Mouse (Mus musculus) frontal cortex, postnatal 25 days (tissue): ENCODE measurements around the gene Eif4e.

Experiments used
- DNase-seq, 2 experiments: peaks; one replicate each; pipeline ENCODE4 v3.0.0; 2022; ENCODE audit warnings: low spot score in 2 of 2

Gene Eif4e

DNA sequence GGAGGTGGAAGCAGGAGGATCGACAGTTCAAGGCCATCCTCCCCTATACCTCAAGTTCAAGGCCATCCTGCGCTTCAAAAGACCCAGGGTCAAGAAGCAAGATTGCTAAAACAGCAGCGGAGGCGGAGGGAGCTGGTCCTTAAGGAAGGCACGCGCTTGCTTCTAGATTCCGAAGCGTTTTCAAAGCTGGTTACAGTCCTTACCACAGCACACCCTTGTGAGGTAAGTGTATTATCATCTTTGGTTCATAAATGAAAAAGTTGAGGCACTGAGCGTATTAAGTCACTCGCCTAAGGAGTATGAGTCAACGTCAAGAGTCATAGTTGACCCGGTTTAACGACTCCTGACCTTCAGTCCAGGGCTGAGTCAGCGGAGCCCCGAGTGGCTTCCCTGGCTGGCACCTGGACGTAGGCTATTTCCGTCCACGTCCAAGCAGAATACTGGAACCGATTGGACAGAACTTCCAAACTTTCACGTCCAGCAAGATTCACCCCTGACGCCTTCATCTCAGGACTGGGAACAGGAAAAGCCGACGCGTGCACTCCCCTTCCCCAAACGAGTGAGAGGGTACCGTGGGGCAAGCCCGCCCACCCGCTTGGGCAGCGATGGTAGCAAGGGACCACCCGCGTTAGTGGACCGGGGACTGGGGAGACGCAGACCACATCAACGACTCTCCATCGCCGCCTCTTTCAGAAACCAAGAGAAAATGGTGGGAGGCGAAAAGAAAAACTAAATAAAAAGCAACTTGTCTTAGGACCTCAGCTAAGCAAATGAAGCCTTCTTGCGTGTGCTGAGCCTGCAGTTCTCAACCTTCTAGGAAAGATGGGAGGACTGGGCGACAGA, at the start of gene Eif4e:
Eif4e (plus strand) TSS at position 107 of the 843 bp plus-strand sequence.
- DNase-seq: no peak

DNA sequence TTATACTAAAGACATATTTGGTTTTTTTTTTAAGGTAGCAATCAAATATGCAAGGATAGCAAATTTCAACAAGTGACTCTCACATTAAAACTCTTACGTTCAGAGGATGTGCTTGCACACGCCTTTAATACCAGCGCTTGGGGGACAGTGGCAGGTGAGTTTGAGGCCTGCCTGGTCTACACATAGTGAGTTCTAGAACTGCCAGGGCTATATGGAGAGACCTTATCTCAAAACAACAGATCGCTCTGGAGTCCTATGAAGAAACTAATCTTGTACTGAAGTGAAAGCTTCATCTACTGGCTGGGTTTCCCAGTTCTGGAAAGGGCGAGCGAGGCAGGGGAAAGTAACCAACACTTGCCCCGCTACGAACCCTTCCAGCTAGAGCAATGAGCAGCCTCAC, 46.5 kb upstream of the Eif4e start:
- DNase-seq: no peak

DNA sequence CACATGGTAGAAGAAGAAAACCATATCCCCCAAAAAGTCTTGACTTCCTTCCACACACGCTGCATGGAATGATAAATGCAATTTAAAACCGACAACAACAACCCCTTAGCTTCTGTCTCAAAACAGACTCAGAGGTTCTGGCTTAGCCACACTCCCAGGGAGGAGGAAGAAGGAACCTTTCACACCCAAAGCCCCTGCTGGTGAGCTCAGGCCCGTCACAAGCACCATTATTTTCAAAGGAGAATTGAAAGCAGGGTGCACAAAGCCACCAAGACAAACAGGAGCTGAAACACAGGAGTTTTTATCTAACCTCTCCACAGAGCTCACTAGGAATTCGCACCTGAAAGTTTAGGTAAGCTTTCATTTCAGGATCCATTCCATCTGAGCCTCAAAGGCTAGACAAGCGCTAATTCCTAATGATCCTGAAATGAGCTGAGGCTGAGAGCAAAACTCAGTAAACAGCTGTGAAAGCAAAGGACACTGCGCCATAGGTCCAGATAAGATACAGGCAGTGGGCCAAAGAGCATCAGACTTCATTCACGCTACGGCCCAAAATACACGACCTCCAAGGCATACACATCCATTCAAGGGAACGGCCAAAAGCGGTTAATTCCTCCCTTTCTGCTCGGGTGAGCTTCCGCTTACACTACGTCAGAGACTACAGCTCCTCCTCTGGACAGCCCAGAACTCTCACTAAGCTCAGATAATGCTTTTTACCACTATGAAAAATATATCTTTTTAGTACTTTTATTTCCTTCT, 44.3 kb upstream of the Eif4e start:
- DNase-seq: no peak

DNA sequence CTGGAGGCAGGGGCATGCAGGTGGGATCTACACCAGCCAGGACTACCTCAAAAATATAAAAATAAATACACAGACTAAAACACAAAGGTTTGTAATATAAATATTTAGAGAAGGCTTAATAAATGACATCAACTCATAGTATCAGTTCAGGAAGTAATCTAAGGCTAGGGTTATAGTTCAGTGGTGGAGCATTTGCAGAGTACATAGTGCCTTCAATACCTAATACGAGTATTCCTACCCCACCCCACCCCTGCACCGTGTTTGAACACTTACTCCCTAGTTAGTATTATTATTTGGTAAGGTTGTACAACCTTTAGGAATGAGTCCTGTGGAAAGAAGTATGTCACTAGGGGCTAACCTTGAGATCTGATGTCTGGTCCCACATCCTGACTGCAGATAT, 42.7 kb upstream of the Eif4e start:
- no peak for DNase-seq

DNA sequence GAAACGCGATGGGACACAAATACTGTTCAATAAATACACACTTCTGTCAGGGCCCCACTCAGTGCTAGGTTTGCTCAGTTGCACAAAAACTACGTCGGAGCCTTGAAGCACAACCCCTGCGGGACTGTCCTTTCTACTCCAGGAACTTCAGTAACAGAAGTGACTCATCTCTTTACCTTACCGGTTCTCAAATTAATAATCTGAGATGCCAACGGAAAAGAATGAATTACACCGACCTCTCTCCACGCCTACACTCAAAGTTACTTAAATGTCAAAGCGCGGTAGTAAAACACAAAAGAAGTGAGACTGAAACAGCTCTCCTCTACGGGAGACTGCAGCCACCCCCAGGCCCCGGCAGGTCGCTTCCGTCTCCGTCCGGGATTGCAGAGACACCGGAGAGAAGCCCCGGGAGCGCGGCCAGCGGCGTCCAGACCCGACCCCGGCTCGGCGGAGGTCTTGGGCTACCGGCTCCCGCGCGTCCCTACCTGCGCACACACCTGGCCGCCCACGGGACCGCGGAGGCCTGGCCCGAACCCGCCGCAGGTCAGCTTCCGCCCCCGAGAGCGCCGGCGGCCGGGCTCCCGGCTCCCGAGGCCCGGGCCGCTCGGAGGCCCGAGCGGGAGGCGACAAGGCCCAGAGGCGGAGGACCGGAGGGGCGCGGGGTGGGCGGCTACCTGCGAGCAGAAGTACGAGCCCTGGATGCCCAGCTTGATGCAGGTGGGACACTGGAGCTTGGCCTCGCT, 37.2 kb upstream of the Eif4e start:
- DNase-seq: peak in 1 of 2 experiments; percentile 9

DNA sequence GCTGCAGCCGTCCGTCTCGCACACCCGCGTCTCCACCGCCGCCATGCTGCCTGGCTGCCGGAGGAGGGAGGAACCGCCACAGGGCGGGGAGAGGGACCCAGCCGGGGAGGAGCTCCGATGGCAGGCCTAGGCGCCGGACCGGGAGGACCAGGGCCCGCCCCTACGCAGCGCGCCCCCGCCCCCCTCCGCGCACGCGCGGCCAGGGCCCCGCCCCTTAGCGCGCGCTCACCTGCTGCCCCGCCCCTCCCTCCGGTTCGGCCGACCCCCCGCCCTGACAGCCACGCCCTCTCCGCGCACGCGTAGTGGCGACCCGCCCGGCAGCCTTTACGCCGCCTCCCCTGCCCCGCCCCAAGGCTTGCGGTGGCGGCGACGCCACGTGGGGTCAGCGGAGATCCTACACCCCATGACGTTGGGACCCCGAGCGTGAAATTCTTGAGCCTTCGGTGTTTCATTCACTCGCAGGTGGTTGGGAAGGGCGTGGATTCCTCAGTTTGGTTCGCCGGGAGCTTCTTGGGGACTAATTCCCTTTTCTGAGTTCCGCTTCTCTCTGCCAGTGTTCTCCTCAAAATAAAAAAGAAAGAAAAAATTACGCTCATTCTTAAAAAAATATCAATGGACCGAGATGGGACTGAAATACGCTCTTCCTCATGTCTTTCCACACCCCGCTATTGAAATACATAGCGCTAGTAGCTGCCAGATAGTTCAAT, 36.5 kb upstream of the Eif4e start, which contains the start of gene Metap1:
Metap1 (minus strand) TSS at position 189 of the 707 bp plus-strand sequence.
- peak; percentile 82 to 88 for DNase-seq

DNA sequence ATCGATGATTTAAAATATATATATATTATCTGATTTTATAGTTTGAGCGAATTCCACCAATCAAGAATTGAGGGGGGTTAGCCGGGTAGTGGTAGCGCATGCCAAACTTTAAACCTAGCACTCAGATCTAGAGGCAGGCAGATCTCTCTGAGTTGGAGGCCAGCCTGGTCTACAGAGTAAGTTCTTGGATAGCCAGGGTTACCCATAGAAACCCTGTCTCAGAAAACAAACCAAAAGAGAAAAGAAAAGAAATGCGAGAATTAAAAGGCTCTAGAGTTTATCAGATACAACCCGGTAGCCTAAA, 36.0 kb upstream of the Eif4e start:
- DNase-seq: no peak

DNA sequence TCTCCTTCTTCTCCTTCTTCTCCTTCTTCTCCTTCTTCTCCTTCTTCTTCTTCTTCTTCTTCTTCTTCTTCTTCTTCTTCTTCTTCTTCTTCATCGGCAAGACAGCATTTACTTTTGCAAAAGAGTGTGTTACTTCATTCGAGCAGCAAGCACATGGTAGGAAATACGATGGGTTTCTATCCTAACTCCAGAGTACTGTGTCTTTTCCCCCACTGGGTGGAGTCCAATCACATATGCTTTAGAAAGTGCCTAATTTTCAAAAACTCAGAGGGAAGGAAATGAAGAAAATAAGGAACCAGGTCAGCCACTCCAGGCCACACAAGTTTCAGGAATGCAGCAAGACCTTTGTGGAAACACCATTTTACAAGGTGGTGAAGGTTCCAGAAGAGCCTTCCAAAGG, 32.3 kb upstream of the Eif4e start:
- no peak for DNase-seq

DNA sequence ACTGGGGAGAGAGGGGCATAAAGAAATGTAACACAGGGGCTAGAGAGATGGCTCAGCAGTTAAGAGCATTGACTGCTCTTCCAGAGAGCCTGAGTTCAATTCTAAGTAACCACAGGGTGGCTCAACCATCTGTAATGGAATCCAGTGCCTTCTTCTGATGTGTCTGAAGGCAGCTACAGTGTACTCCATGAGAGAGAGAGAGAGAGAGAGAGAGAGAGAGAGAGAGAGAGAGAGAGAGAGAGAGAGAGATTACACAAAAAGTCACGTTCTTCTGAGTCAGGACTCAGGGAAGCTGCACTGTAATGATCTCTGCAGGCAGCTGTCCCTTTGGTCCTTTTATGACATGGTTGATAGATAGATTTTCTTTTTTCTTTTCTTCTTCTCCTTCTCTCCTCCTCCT, 31.4 kb upstream of the Eif4e start:
- DNase-seq: no peak

DNA sequence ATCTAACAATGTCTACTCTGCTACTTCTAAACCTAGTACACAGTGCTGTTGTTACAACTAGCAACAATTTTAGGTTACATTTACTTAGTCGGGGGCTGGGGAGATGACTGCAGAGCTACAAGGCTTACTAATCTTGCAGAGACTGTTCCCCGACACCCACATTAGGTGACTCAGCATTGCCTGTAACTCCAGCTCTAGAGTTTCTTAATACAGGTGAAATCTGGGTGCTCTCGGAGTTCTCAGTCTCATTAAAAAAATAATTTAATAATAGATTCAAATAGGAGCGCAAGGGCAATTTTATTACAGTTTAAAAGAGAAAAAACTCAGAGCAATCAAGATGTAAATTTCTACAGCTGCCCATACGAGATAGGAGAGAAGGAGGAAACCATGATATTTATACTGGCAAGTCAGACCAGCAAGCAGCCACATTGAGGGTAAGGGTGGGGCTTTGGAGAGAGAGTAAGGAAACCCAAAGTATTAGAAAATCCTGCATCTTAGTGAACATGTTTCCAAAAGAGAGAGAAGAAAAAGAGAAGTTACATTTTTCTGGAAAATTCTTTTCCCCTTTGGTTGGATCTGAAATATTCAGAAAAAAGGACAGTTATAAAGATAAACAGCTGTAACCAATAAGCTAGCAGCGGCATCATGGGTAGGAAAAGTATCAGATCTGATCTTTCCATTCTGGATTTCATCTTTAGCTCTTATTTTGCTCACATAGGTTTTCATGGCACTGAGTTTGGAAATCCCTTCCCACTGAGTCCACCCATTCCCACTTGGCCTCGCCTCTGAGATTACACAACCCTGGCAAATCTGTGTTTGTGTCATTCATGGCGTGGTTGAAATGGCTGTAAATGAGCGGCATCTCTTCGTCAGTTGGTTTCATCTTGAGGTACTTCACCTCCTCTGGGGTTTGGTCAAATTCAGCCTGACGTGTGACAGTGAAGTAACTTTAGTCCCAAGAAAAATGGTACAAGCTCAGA, 30.5 kb upstream of the Eif4e start:
- DNase-seq: no peak

DNA sequence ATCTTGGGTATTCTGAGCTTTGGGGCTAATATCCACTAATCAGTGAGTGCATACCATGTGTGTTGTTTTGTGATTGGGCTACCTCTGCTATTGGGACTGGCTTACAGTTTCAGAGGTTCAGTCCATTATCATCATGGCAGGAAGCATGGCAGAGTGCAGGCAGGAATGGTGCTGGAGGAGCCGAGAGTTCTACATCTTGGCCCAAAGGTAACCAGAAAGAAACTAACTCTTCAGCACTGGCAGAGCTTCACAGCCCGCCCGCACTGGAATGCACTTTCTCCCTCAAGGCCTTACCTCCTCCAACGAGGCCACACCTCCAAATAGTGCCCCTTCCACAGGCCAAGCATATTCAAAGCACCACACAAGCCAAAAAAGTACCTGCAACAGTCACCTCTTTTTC, 27.2 kb upstream of the Eif4e start:
- DNase-seq: no peak

DNA sequence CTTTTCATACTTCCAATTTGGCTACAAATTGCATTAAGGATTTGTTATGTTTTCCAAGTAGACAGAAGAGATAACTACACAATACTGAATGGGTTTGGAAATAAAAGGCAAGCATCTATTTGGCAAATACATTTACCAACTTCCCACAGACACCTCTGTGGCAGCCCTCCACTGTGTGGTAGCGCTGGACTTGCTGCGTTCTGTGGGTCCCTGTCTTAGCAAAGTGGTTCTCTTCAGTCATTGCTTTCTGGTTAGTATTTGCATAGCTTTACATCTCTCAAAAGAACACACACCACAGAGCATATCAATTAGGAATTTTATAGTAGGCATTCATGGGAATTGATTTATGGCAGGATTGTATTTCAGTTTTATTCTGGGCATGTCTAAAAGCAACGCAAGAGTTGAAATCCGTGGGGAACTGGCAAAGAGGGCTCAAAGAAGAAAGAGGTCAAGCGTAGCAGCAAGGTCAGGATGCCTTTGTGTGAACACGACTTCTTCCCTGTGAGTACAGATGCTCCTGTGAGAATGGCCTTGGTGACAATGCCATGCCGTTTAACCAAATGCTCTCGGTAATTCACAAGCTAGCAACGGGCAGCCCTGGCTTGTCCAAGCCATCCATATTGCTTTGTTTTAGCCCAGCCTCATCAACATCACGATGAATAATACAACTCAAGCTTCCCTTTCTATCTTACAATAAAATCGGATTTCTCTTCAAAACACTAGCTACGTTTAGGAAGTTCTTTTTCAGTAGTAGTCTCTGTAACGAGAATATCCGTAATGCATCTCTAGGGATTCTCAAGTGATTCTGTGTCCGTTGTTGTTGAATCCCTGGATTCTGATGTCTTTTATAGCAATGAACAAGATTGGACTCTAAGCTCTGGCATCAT, 25.9 kb upstream of the Eif4e start:
- no peak for DNase-seq

DNA sequence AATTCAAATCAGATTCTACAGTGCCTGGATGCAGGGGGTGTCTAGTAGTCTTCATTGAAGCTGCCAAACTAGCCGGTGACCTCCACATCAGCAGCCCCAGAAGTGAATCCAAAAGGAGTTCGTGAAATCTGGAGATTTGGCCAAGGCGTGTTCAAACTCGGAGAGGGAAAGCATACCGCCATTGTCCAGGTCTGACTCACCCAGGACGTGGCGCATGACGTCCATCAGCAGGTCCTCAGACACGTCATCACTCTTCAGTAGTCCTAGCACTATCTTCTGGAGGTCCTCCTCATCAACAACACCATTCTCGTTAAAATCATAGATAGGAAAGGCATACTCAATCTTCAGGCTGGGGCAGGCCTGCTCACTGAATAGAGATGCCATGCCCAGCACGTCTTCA, 22.2 kb upstream of the Eif4e start:
- no peak for DNase-seq

DNA sequence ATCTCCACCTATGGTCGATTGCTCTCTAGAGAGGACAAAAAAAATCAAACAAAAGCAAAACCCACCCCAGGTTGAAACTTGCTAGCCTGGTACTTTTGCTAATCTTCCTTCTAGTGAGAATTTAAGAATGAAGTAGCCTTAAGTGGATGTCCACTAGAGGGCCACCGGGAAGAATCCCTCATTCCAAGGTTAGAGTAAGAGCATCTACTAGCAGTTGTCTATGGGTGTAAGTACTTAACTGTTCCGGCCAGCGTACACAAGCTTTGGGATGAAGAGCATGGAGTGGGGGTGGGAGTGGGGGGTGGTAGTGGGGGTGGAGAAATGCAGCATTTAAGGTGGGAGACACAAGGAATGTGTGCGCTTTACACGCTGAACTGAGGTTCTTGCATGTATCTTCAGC, 19.2 kb upstream of the Eif4e start:
- no peak for DNase-seq

DNA sequence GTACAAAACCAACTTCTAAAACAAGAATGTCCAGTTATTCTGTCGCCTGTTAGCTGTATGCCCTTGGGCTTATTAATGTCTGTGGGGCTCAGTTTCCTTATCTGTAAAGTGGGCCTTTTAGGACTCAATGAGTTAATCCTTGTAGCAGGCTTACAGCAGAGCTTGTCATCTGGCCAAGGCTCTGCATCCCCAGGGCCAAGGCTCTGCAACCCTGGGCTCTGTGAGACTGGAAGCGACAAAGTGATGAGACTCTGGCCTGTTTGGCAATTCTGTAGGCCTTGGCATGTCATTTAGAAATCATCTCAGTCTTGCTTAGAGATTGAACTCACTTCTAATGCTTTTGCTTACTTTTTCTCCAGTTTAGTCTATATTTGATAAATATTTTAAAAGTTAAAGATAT, 16.4 kb upstream of the Eif4e start:
- DNase-seq: no peak

DNA sequence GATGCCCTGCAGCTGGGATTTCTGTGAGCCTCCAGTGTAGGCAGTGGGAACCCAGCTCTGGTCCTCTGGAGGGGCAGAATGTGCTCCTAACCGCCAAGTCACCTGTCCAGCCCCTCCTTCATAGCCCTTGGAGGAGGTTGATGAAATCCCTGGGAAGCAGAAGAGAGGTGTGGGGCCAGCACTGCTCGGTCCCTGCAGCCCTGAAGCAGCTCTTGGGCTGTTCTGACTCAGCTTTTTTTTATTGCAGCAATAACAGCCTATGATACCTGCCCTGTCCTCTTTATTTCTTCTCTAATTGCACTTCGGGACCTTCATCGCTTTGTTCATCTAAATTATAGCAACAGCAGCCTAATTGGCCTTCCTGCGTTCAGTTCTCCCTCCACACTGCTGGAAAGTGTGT, 15.5 kb upstream of the Eif4e start:
- no peak for DNase-seq

DNA sequence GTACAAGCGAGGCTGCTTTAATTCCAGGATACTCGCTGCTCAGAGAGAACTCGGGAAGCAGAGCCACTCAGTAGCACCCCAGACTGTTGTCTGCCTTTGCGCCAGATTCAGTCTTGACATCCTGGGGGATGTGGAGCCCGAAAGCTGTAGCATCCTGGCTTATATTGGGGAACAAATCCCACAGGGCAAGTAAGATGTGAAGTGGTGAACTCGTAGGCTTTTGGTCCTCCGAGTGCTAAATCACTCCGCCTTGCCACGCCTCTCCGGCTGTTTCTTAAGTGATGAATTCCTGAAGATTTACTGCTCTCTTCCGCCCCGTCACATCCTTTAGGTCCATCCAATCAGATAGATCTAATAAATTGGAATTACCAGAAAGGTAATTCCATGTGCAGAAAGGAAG, 12.7 kb upstream of the Eif4e start:
- no peak for DNase-seq

DNA sequence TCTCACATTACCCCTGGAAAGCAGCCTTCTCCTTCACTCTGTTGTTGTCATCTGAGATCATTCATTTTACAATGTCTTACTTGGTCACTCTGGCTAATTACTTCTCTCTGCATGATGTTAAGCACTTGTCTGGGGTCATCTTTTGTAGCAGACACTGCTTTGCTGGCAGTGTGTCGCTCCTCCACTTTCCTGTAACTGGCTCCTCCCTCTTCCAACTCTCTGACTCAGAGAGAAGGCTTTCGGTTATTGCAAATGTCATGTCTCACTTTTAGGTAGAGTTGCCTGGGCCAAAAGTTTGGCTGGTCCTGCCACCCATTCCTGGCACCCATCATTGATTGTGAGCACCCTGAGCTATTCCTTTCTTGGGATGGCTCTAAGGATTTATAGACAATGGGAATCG, 11.2 kb upstream of the Eif4e start:
- no peak for DNase-seq

DNA sequence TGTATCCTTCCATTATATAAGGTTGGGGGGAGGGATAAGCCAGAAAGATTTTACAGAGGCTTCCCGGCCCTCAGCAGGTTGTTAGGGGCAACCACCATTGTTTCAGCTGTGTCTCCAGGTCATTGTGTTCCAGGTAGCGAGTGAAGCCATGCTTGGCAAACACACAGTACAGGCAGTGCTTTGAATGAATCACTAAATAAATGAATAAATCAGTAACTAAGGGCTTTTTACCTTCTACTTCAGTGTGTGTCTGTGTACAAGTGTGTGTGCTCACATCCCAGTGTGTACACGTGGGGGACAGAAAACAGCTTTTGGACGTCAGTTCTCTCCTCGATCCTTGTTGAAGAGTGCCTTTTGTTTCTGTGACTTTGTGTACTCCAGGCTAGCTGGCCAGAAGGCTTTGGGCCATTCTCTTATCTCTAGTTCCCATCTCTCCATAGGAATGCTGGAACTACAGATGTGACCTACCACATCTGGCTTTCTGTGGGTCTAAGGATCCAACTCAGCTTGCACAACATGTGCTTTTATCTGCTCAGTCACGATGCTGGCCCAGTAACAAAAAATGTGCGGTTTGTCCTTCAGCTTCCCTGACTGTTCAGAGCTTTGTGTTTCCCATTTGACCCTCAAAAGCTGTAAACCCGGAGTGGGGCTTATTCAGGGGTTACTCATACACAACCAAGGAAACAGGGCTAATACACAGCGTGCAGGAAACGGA, 10.2 kb upstream of the Eif4e start:
- DNase-seq: no peak
